Mouse (Mus musculus): ENCODE measurements at regions not wholly inside any gene's neighbourhood (a gene's known extent, or its start where the extent isn't known, plus 50 kb on each side); places are given as distances from the start of the nearest gene placed in this dataset.

- 69% methylated on average over 2 of the region's 2 CpGs for WGBS (ENCODE audit: insufficient replicate concordance)
- no peak overlapping the region for H3K9ac ChIP-seq (replicated peaks)
- H3K36me3 ChIP-seq (replicated peaks; ENCODE audit: insufficient read depth, low read length), result no peaks in the 10 kb centered on the region
- H3K4me3 ChIP-seq (ENCODE audit: low read depth, low read length), result no peak overlapping the region
- H3K4me1 ChIP-seq (ENCODE audit: insufficient read depth), result no peaks in the 10 kb centered on the region
- TF ChIP-seq EP300 (IDR thresholded peaks at IDR 0.05; ENCODE audit: low read depth) (no peak), CTCF (IDR thresholded peaks at IDR 0.05; ENCODE audit: low read depth) (no peak)
- no peak overlapping the region for H3K4me2 ChIP-seq (ENCODE audit: low read depth, low read length)
- no peaks in the 10 kb centered on the region for H3K27me3 ChIP-seq (ENCODE audit: insufficient read depth, low read length)
- ATAC-seq, result no peak
- no peak overlapping the region for H3K27ac ChIP-seq (ENCODE audit: low read depth)
- H3K9me3 ChIP-seq (ENCODE audit: low read length), result no peaks in the 10 kb centered on the region
- DNase-seq, result no peak
Measured at GRCm38 (mm10) chr7:71541467-71541866, 190.2 kb upstream of the Gm10295 start.

DNA sequence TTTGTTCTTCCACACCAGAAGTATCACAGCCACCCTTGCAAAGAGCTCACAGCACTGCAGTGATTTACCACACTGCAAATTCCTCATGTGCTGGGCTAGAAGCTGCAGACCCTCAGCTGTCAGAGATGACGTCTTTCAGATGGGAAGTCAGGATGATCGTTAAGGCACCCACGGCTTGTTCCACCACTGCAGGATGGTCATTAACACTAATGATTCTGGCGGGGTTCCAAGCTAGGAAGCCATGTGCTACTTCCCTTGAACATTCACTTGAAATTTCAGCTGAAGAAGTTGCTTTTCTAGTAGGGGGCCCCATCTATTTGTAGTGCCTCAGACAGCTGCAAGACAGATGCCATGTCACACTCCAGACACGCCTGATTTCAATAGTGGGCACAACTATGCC, 181.8 kb upstream of the Gm10295 start:
- WGBS (ENCODE audit: insufficient replicate concordance), result 50% methylated on average over 5 of the region's 5 CpGs

DNA sequence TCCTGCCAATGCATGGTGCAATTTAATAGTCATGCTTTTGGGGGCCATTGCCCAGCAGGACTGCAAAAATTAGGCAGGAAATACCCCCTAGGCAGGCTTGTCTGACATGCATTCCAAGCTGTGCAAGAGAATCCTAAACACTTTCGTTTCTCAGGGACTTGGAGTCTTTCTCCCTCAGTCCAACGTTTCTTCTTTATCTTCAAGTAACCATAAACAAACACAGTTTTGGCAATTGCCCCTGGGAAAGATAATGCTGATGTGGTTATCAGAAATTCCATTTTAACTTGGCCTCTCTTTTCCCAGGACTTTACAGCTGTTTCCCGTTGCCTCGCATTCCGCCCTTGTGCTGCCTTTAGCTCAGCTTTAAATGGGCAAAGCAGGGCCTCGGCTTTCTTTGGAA, 180.2 kb upstream of the Gm10295 start:
- Histone ChIP-seq H3K4me1 (ENCODE audit: insufficient read depth) (no peaks in the 10 kb centered on the region), H3K27ac (ENCODE audit: low read depth) (peak overlapping the region; percentile 45), H3K4me3 (ENCODE audit: low read depth, low read length) (no peak overlapping the region), H3K9me3 (ENCODE audit: low read length) (no peaks in the 10 kb centered on the region), H3K4me2 (ENCODE audit: low read depth, low read length) (no peak overlapping the region), H3K9ac (replicated peaks) (no peak overlapping the region), H3K36me3 (replicated peaks; ENCODE audit: insufficient read depth, low read length) (no peaks in the 10 kb centered on the region), H3K27me3 (ENCODE audit: insufficient read depth, low read length) (no peaks in the 10 kb centered on the region)
- ATAC-seq (no peak), DNase-seq (no peak)
- 33% methylated on average over 6 of the region's 6 CpGs for WGBS (ENCODE audit: insufficient replicate concordance)
- TF ChIP-seq EP300 (IDR thresholded peaks at IDR 0.05; ENCODE audit: low read depth) (no peak), CTCF (IDR thresholded peaks at IDR 0.05; ENCODE audit: low read depth) (no peak)

More for the DNA sequence above, 181.8 kb upstream of the Gm10295 start:
- ATAC-seq, result no peak
- H3K4me1 ChIP-seq (ENCODE audit: insufficient read depth), result no peaks in the 10 kb centered on the region
- no peak for DNase-seq
- H3K9ac ChIP-seq (replicated peaks), result no peak overlapping the region
- H3K4me3 ChIP-seq (ENCODE audit: low read depth, low read length), result no peak overlapping the region
- H3K9me3 ChIP-seq (ENCODE audit: low read length), result no peaks in the 10 kb centered on the region
- H3K27ac ChIP-seq (ENCODE audit: low read depth), result no peak overlapping the region
- H3K27me3 ChIP-seq (ENCODE audit: insufficient read depth, low read length), result no peaks in the 10 kb centered on the region
- H3K4me2 ChIP-seq (ENCODE audit: low read depth, low read length), result no peak overlapping the region
- TF ChIP-seq EP300 (IDR thresholded peaks at IDR 0.05; ENCODE audit: low read depth) (no peak), CTCF (IDR thresholded peaks at IDR 0.05; ENCODE audit: low read depth) (no peak)
- H3K36me3 ChIP-seq (replicated peaks; ENCODE audit: insufficient read depth, low read length), result no peaks in the 10 kb centered on the region

DNA sequence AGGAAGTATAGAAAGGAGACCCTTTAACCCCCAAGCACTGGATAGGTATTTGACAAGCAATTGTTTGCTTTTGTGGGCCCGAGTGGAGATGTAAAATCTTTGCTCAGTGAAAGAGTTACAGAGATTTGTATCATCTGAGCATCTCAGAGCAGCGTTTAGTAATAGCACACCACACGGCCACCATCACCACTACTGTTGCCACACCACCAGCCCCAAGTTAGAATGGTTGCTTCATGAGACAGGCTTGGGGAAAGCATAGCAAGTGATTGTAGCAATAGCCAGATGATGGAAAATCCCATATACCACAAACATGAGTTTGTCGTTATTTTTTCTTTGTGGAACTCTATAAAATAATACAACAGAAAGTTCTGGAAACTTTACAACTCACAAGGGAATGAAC, 179.6 kb upstream of the Gm10295 start:
- DNase-seq (no peak), ATAC-seq (no peak)
- H3K9ac ChIP-seq (replicated peaks), result no peak overlapping the region
- no peak overlapping the region for H3K4me2 ChIP-seq (ENCODE audit: low read depth, low read length)
- H3K27ac ChIP-seq (ENCODE audit: low read depth), result peak overlapping the region; percentile 45; the same call in 1 of the 2 replicates
- no peaks in the 10 kb centered on the region for H3K27me3 ChIP-seq (ENCODE audit: insufficient read depth, low read length)
- no peaks in the 10 kb centered on the region for H3K36me3 ChIP-seq (replicated peaks; ENCODE audit: insufficient read depth, low read length)
- TF ChIP-seq CTCF (IDR thresholded peaks at IDR 0.05; ENCODE audit: low read depth) (no peak), EP300 (IDR thresholded peaks at IDR 0.05; ENCODE audit: low read depth) (no peak)
- H3K9me3 ChIP-seq (ENCODE audit: low read length), result no peaks in the 10 kb centered on the region
- H3K4me3 ChIP-seq (ENCODE audit: low read depth, low read length), result no peak overlapping the region
- WGBS (ENCODE audit: insufficient replicate concordance), result 50% methylated on average over 4 of the region's 4 CpGs
- no peaks in the 10 kb centered on the region for H3K4me1 ChIP-seq (ENCODE audit: insufficient read depth)

- WGBS (ENCODE audit: insufficient replicate concordance), result 60% methylated on average over 2 of the region's 2 CpGs
- no peak for ATAC-seq
Measured at GRCm38 (mm10) chr7:71526152-71526551, 174.9 kb upstream of the Gm10295 start.

GRCm38 (mm10) chr7:71524577-71525126, 173.4 kb upstream of the Gm10295 start:
- Histone ChIP-seq H3K4me2 (ENCODE audit: low read depth, low read length) (no peak overlapping the region), H3K9me3 (ENCODE audit: low read length) (no peaks in the 10 kb centered on the region), H3K27ac (ENCODE audit: low read depth) (no peak overlapping the region), H3K4me1 (ENCODE audit: insufficient read depth) (no peaks in the 10 kb centered on the region), H3K36me3 (replicated peaks; ENCODE audit: insufficient read depth, low read length) (no peaks in the 10 kb centered on the region), H3K9ac (replicated peaks) (no peak overlapping the region), H3K4me3 (ENCODE audit: low read depth, low read length) (no peak overlapping the region), H3K27me3 (ENCODE audit: insufficient read depth, low read length) (no peaks in the 10 kb centered on the region)
- ATAC-seq, result no peak
- TF ChIP-seq CTCF (IDR thresholded peaks at IDR 0.05; ENCODE audit: low read depth), result no peak
- TF ChIP-seq EP300 (IDR thresholded peaks at IDR 0.05; ENCODE audit: low read depth), result no peak
- DNase-seq, result no peak

More at GRCm38 (mm10) chr7:71526152-71526551, 174.9 kb upstream of the Gm10295 start:
- Histone ChIP-seq H3K4me3 (ENCODE audit: low read depth, low read length) (no peak overlapping the region), H3K4me1 (ENCODE audit: insufficient read depth) (no peaks in the 10 kb centered on the region), H3K4me2 (ENCODE audit: low read depth, low read length) (no peak overlapping the region), H3K27ac (ENCODE audit: low read depth) (no peak overlapping the region), H3K27me3 (ENCODE audit: insufficient read depth, low read length) (no peaks in the 10 kb centered on the region), H3K36me3 (replicated peaks; ENCODE audit: insufficient read depth, low read length) (no peaks in the 10 kb centered on the region), H3K9me3 (ENCODE audit: low read length) (no peaks in the 10 kb centered on the region), H3K9ac (replicated peaks) (no peak overlapping the region)
- no peak for DNase-seq
- TF ChIP-seq CTCF (IDR thresholded peaks at IDR 0.05; ENCODE audit: low read depth) (no peak), EP300 (IDR thresholded peaks at IDR 0.05; ENCODE audit: low read depth) (no peak)

DNA sequence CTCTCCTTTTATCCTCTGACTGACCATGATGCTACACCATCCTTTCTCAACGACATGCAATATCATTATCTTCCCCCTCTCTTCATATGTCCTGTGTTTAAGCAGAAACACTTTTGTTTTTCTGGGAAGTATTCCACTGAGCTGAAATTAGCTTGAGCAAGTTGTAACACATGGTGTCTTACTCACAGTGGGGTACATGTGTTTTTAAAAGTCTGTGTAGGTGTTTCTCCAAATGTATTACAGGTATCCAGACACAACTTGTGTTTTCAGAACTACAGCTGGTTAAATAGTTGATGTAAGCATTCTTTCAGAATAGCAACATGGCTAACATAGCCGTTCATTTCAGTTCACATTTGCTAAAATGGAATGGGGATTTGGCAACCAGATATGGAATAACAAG, 172.8 kb upstream of the Gm10295 start:
- no peak for ATAC-seq
- no peaks in the 10 kb centered on the region for H3K9me3 ChIP-seq (ENCODE audit: low read length)
- no peak overlapping the region for H3K4me2 ChIP-seq (ENCODE audit: low read depth, low read length)
- no peaks in the 10 kb centered on the region for H3K36me3 ChIP-seq (replicated peaks; ENCODE audit: insufficient read depth, low read length)
- WGBS (ENCODE audit: insufficient replicate concordance), result 67% methylated on average over 2 of the region's 2 CpGs
- no peaks in the 10 kb centered on the region for H3K27me3 ChIP-seq (ENCODE audit: insufficient read depth, low read length)
- TF ChIP-seq EP300 (IDR thresholded peaks at IDR 0.05; ENCODE audit: low read depth), result no peak
- TF ChIP-seq CTCF (IDR thresholded peaks at IDR 0.05; ENCODE audit: low read depth), result no peak
- no peak overlapping the region for H3K9ac ChIP-seq (replicated peaks)
- DNase-seq, result no peak
- no peak overlapping the region for H3K27ac ChIP-seq (ENCODE audit: low read depth)
- no peaks in the 10 kb centered on the region for H3K4me1 ChIP-seq (ENCODE audit: insufficient read depth)
- H3K4me3 ChIP-seq (ENCODE audit: low read depth, low read length), result no peak overlapping the region
